Mouse (Mus musculus): ENCODE results near the gene Akap6.

Akap6 gene

DNA sequence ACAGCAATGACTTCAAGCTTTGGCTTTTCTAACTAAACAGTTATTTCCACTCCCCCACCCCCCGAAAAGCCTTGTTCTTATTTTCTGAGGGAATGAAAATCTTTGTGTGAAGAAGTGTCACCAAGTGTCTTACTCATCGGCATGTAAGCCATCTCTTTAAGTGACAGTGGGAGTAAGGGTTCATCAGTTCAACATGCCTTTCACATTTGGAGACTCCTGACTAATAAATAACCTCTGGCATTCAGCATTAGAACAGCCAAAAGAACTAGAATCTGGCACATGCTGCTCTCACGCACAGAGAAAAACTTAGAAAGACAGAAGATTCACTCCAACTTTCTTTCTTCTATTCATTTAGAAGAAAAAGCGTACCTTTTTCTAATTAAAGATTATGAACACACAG is 226.3 kb downstream of the Akap6 start:
- POLR2A ChIA-PET, result no interaction called here
- CTCF ChIA-PET, result interaction anchor here in 1 of 4 experiments (0.5 kb wide), 1 partner anchor 117 kb away, joined by 4 read pairs; no protein-coding TSS in a partner anchor

DNA sequence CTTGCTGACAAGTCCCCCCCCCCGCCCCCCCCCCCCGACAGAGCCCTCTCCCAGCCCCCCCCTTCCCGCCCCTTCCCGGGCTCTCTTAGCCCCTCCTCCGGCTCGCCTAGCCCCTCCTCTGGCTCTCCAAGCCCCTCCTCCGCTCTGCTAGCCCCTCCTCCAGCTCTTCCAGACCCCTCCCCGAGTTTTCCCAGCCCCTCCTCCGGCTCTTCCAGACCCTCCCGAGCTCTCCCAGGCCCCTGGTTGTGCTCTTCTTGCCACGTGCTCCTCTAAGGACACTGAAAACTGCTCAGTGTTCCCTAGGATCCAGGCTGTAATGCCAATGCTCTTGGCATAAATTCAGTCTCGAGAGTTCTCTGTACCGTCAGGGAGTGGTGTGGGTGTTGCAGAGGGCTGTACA is 234.6 kb downstream of the Akap6 start:
- POLR2A ChIA-PET, result no interaction called here

DNA sequence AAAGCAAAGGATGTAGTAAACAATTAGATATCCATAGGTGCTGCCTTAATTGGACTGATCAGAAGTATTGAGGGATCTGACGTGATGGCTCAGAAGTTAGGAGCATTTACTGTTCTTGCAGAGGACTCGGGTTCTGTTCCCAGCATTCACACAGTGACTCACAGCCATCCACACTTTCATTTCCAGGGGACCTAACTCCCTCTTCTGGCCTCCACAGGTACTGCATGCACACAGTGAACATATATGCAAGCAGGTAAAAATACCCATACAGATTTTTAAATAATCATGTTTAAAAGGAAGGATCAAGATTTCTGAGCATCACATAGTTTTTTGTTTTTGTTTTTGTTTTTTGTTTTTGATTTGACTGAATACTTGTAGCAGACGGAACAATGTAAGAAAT is 235.8 kb downstream of the Akap6 start:
- ChIA-PET POLR2A (no interaction called here), CTCF (no interaction called here)

More for the DNA sequence above, 234.6 kb downstream of the Akap6 start:
- CTCF ChIA-PET, result no interaction called here

GRCm38 (mm10) chr12:52938786-52939185 is 239.6 kb downstream of the Akap6 start:
- ChIA-PET CTCF (no interaction called here), POLR2A (no interaction called here)

DNA sequence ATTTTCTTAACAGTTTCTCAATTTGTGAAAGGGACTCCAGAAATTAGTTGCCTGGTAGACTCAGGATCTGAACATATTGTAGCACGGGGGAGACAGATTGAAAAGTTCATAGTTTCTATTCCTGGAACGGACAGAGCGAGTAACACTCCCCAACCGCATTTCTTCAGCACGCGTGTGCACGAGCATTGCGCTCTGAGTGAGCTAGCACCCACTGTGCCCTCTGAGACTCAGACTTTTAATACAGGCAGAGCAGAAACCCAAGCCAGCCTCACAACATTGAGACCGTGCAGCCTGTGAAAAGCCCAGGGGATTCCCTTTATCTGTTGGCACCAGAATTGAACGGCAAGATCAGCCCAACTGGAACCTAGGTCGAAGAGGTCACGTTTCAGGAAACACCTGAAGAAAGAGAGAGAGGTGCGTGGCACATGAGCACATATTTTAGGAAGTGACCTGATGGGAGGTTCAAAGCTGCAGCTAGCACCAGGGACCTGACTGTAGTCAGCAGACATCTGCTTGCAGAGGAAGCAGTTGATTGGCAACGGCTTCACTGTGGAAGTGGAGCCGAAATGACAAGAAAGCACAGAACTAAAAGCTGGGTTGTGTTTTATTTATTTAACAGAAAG is 240.3 kb downstream of the Akap6 start:
- ChIA-PET POLR2A (interaction anchor here in 2 of 4 experiments (0.7 kb wide), 2 partner anchors 840 to 1568 kb away, joined by 3 to 4 read pairs; no protein-coding TSS in a partner anchor), CTCF (no interaction called here)

DNA sequence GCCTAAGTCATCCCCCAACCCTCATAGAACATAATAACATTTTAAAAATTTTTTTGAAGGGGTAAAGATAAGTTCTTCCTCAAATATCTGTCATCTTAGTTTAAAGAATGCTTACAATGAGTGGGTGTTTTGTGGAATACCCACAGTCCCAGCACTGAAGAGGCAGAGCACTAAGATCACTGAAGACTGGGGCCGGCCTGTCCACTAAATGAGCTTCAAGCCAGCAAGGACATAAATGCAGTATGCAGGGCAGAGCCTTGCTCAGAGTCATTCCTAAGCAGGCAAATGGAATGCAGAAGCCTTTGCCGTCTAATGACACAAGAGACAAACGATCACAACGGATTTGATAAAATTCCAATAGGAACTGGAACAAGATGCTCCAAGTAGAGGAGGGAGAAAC is 242.8 kb downstream of the Akap6 start:
- CTCF ChIA-PET, result no interaction called here
- POLR2A ChIA-PET, result no interaction called here

DNA sequence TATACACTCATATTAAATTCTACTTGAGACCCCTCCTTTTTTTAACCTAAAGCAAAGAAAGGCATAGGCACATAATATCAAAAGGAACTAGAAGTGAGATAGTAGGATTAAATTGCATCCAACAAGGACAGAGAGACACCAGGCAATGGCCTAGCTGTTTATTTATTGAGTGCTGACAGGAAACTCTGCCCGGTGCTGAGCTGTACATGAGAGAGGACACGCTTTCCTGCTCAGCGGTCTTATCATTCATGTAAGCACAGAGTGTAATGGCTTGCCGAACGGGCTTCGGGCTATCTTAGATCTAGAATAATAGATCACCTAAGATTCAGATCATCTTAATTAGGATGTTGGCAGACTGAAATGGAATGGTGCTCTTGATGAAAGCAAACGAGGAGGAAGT is 245.1 kb downstream of the Akap6 start:
- ChIA-PET CTCF (no interaction called here), POLR2A (no interaction called here)

DNA sequence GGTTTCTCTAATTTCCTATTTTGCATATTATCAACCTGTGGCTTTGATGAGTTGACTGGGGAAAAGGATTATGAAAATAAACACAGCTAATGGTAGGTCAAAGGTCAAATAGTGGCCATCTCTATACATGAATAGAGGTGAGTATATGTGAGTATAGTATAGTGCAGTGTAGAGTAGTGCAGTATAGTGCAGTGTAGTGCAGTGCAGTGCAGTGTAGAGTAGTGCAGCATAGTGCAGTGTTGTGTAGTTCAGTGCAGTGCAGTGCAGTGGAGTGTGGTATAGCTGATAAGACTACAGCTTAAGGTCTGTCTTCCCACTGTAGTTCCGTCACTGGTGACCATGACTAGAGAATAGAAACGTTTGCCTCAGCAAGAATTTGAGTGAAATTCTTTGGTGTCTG is 245.8 kb downstream of the Akap6 start:
- CTCF ChIA-PET, result interaction anchor here in 1 of 4 experiments (0.6 kb wide), 1 partner anchor 101 kb away, joined by 3 read pairs; no protein-coding TSS in a partner anchor
- POLR2A ChIA-PET, result no interaction called here

- CTCF ChIA-PET, result no interaction called here
- POLR2A ChIA-PET, result interaction anchor here in 1 of 4 experiments (1.1 kb wide), 1 partner anchor 10 kb away, joined by 3 read pairs; no protein-coding TSS in a partner anchor
These were observed 251.5 kb downstream of the Akap6 start for GRCm38 (mm10) chr12:52950660-52951059.

- ChIA-PET CTCF (no interaction called here), POLR2A (no interaction called here)
These were observed 258.4 kb downstream of the Akap6 start for GRCm38 (mm10) chr12:52957587-52957986.

DNA sequence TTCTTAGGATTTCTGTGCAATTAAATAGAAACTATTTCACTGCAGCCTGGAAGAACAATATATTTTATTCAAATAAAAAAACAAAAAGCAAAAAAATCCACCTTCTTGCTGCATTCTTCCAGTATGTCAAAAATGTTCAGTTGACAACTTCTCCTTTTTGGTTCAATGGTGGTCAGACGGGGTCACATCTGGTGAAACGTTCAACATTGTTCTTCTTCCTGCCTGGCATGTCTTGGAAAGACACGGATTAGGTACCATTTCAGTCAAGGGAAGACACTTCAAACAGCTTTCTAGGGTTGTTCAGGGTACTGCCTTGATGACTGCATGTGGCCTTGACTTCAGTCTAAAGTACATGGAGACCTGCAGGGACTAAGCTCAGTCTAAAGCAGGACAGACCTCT is 258.8 kb downstream of the Akap6 start:
- POLR2A ChIA-PET, result no interaction called here
- CTCF ChIA-PET, result no interaction called here

- ChIA-PET POLR2A (no interaction called here), CTCF (no interaction called here)
These were observed 292.6 kb downstream of the Akap6 start for GRCm38 (mm10) chr12:52991745-52992144.

GRCm38 (mm10) chr12:53012336-53012735 is 313.2 kb downstream of the Akap6 start:
- POLR2A ChIA-PET, result no interaction called here
- CTCF ChIA-PET, result interaction anchor here in 1 of 4 experiments (0.6 kb wide), 1 partner anchor 14 kb away, joined by 3 read pairs; no protein-coding TSS in a partner anchor

GRCm38 (mm10) chr12:53014539-53014938 is 315.4 kb downstream of the Akap6 start:
- POLR2A ChIA-PET, result no interaction called here
- CTCF ChIA-PET, result no interaction called here

GRCm38 (mm10) chr12:53024575-53025246 is 325.5 kb downstream of the Akap6 start:
- ChIA-PET CTCF (no interaction called here), POLR2A (no interaction called here)

DNA sequence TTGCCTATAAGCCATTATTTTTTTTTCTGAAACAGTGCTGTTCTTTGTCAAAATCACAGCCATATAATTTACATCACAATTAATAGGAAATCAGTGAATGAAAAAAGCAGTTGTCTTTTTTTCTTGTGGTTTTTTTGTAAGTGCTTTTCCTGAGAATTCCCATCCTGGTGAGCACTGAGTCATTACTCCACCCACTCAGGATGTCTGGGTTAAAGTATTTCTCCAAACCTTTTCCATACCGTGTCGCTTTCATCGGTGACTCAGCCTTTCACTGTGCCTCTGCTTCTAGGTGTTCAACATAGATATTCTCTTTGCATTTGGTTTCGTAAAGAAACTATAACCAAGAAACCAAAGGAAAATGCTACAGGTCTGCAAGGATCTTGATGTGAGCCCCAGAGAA is 328.1 kb downstream of the Akap6 start:
- POLR2A ChIA-PET, result no interaction called here
- CTCF ChIA-PET, result no interaction called here

DNA sequence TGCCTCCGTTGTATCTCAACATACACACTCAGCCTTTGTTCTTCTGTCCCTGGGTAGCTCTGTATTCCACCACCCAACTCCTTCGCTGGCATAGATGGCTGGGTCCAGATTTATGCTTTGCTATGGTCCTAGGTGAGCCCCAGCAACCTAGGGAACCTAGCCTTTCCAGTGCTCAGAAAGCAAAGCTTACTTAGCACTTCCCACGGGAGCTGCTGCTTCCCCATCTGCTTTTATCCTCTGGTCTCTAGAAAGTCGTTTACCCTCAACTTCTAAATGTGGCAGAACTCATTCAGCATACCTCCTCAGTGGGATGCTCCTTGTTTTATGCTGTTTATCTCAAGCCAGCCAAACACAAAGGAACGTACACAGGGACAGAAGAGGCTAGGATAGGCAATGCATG is 329.7 kb downstream of the Akap6 start:
- ChIA-PET POLR2A (interaction anchor here in 1 of 4 experiments (0.6 kb wide), 1 partner anchor 193 kb away, joined by 3 read pairs; no protein-coding TSS in a partner anchor), CTCF (no interaction called here)

GRCm38 (mm10) chr12:53029910-53030309 is 330.7 kb downstream of the Akap6 start:
- CTCF ChIA-PET, result no interaction called here
- POLR2A ChIA-PET, result interaction anchor here in 1 of 4 experiments (0.7 kb wide), 1 partner anchor 110 kb away, joined by 3 read pairs; no protein-coding TSS in a partner anchor

GRCm38 (mm10) chr12:53032762-53033161 is 333.6 kb downstream of the Akap6 start:
- ChIA-PET POLR2A (interaction anchor here in 1 of 4 experiments (0.5 kb wide), 1 partner anchor 125 kb away, joined by 3 read pairs; no protein-coding TSS in a partner anchor), CTCF (no interaction called here)

DNA sequence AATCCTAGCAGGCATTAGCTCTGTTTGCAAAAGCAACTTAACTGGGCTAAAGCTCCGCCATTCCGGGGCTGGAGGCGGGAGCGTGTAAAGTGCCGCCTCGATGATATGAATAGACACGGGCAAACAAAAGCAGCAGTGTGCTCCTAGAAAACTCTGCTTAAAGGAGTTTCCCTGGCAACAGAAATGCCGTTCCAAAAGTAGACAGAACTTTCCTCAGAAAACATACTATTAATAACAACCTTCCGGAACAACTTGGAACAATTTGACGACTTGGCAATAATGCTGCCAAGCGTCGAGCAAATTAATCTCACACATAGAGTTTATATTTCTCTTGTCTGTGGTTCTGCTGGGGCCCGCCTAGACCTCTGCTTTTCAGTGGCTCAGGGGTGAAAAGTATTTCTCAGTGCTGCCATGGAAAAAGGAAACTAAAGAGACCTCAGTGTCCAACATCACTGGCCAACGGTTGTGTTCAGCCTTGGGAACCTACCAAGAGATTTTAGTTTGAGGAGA is 334.3 kb downstream of the Akap6 start:
- CTCF ChIA-PET, result no interaction called here
- POLR2A ChIA-PET, result interaction anchor here in 1 of 4 experiments (0.5 kb wide), 1 partner anchor 125 kb away, joined by 3 read pairs; no protein-coding TSS in a partner anchor

GRCm38 (mm10) chr12:53040634-53041033 is 341.5 kb downstream of the Akap6 start:
- ChIA-PET POLR2A (interaction anchor here in 1 of 4 experiments (0.6 kb wide), 1 partner anchor 1007 kb away, joined by 4 read pairs; no protein-coding TSS in a partner anchor), CTCF (interaction anchor here in 1 of 4 experiments (0.6 kb wide), 1 partner anchor 22 kb away, joined by 5 read pairs; no protein-coding TSS in a partner anchor)
